Mouse (Mus musculus) hindbrain, embryonic 13.5 days (tissue): ENCODE measurements around the gene Trim40. TPM values are rescaled to one million over a fixed set of nuclear protein-coding genes. Genes with fewer than 3 reads are reported as not detected.
A peak's percentile ranks its signal among the peaks of the same experiment; 100 is the strongest.

Source experiments
- ATAC-seq: fragments of 200-750 bp; cut with Nextera tagmentation; 2 replicates; pipeline ENCODE4 v1.8.0; 2017; ENCODE audit warnings: moderate TSS enrichment; ENCODE audit not compliant: low FRiP score
- H3K27ac ChIP-seq: fragments of 300-500 bp; sonication (generic); 2 replicates; pipeline ENCODE4 v1.5.1; 2015; ENCODE audit warnings: inconsistent platforms, mild to moderate bottlenecking, moderate library complexity
- H3K27me3 ChIP-seq: fragments of 300-500 bp; sonication (generic); 2 replicates; pipeline ENCODE4 v1.6.1; 2015; ENCODE audit warnings: mild to moderate bottlenecking, inconsistent platforms
- H3K36me3 ChIP-seq: fragments of 300-500 bp; sonication (generic); 2 replicates; pipeline ENCODE4 v1.6.1; 2015; ENCODE audit warnings: mild to moderate bottlenecking, inconsistent platforms
- H3K4me1 ChIP-seq: fragments of 300-500 bp; sonication (generic); replicated peaks from 2 replicates; pipeline ENCODE4 v1.6.1; 2015; ENCODE audit warnings: inconsistent platforms
- H3K4me2 ChIP-seq: fragments of 300-500 bp; sonication (generic); 2 replicates; pipeline ENCODE4 v1.6.1; 2015; ENCODE audit warnings: inconsistent platforms, mild to moderate bottlenecking, moderate library complexity
- H3K4me3 ChIP-seq: fragments of 300-500 bp; sonication (generic); 2 replicates; pipeline ENCODE4 v1.5.1; 2015; ENCODE audit warnings: mild to moderate bottlenecking, inconsistent platforms
- H3K9ac ChIP-seq: fragments of 300-500 bp; sonication (generic); 2 replicates; pipeline ENCODE4 v1.6.1; 2015; ENCODE audit warnings: mild to moderate bottlenecking, inconsistent platforms
- H3K9me3 ChIP-seq: fragments of 300-500 bp; sonication (generic); 2 replicates; pipeline ENCODE4 v1.6.1; 2016; ENCODE audit warnings: inconsistent platforms
- WGBS: fragments of 180-500 bp; shearing (Covaris S2); methylation state at CpG from one replicate; pipeline ENCODE4 v1.1.7; 2015; 5-methylcytosine and 5-hydroxymethylcytosine counted together
- polyA plus RNA-seq: library from polyadenylated mRNA; unstranded; fragments of >200 nt; fragmentation: Nextera tagmentation; extraction: Ambion mirVana; gene quantifications from 2 replicates; pipeline ENCODE4 v1.2.1, GENCODE M21; 2015

Gene Trim40
- polyA plus RNA-seq, 1 experiment from 2014 or later: not detected

DNA sequence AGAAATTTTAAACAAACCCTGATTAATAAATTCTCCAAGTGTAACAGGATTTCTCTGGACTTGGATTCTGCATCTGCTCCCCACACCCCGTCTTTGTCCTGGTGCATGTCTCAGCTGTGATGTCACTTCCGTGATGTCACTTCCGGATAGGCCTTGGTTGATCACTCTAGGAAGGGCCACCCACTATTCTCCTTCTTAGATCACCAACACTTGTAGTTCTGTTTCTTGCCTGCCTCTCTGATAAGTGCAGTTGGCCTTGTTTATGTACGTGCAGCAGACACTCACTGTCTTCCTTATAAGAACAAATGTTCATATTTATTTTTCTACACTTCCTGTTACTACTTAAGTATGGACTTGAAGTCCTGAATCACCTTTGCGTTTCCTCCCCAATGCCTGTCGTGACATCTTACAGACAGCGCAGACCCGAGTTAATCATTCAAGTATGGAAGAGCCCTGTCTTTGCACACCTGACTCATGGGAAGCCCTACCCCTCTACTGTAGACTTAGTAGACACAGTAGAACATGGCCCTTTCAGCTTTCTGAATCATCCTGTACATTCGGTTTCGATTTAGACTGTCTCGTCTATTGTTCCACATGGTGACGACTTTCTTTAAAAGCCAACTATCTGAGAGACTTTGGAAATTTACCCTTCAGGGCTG, 4.7 kb downstream of the Trim40 start:
- no peak overlapping the region for H3K27ac ChIP-seq
- ATAC-seq: no peak
- no peak overlapping the region for H3K4me3 ChIP-seq
- H3K27me3 ChIP-seq: no peaks in the 10 kb centered on the region
- no peaks in the 10 kb centered on the region for H3K4me1 ChIP-seq
- WGBS: 92% methylated on average over 12 of the region's 12 CpGs
- H3K9ac ChIP-seq: no peak overlapping the region
- H3K4me2 ChIP-seq: no peak overlapping the region
- no peaks in the 10 kb centered on the region for H3K9me3 ChIP-seq
- no peaks in the 10 kb centered on the region for H3K36me3 ChIP-seq

DNA sequence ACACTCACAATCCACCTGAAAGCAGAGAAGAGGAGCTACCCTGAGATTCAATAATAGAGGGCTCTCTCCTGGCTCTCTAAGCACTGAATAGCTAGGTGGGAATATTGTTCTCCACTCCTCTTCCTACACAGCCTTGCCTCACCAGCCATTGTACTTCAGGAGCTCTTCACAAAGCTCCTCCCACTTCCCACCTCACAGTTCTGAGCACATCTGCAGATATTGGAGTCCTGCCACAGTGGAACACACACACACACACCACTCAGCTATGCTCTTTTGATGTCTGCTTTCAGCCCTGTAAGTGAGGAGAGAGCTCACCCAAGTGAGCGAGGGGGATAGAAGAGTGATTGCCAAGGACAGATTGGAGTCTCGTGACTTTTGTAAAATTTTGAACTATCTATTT, 6.6 kb downstream of the Trim40 start:
- ATAC-seq: no peak
- no peak overlapping the region for H3K4me2 ChIP-seq
- H3K27me3 ChIP-seq: no peaks in the 10 kb centered on the region
- 85% methylated on average over 2 of the region's 2 CpGs for WGBS
- H3K36me3 ChIP-seq: no peaks in the 10 kb centered on the region
- no peak overlapping the region for H3K4me3 ChIP-seq
- H3K4me1 ChIP-seq: no peaks in the 10 kb centered on the region
- no peaks in the 10 kb centered on the region for H3K9me3 ChIP-seq
- H3K27ac ChIP-seq: no peak overlapping the region
- no peak overlapping the region for H3K9ac ChIP-seq

DNA sequence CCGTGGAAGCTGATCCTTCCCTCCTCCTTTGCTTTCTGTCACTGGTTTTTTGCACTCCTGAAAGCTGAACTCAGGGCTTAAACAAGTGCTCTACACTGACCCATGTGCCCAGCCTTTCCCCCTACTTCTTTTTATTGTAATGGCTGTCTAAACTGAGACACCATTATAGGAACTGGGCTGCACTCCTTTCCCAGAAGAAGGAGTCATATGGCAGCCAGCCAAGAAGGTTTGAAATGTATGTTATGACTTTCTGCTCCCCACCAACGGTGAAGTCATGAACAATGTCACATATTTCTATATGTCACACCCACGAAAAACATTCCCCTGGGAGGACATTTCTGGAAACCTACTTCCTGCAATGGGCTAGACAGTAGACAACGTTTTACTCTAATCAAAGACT, 15.3 kb downstream of the Trim40 start:
- Histone ChIP-seq H3K9me3 (no peaks in the 10 kb centered on the region), H3K4me3 (no peak overlapping the region), H3K27ac (no peak overlapping the region), H3K9ac (no peak overlapping the region), H3K36me3 (no peaks in the 10 kb centered on the region), H3K4me1 (no peaks in the 10 kb centered on the region), H3K27me3 (0 out of 2 replicates have a peak, but pooled peaks cover 5% of the 10 kb centered on the region), H3K4me2 (no peak overlapping the region)
- WGBS: 70% methylated on average over 4 of the region's 4 CpGs
- no peak for ATAC-seq

DNA sequence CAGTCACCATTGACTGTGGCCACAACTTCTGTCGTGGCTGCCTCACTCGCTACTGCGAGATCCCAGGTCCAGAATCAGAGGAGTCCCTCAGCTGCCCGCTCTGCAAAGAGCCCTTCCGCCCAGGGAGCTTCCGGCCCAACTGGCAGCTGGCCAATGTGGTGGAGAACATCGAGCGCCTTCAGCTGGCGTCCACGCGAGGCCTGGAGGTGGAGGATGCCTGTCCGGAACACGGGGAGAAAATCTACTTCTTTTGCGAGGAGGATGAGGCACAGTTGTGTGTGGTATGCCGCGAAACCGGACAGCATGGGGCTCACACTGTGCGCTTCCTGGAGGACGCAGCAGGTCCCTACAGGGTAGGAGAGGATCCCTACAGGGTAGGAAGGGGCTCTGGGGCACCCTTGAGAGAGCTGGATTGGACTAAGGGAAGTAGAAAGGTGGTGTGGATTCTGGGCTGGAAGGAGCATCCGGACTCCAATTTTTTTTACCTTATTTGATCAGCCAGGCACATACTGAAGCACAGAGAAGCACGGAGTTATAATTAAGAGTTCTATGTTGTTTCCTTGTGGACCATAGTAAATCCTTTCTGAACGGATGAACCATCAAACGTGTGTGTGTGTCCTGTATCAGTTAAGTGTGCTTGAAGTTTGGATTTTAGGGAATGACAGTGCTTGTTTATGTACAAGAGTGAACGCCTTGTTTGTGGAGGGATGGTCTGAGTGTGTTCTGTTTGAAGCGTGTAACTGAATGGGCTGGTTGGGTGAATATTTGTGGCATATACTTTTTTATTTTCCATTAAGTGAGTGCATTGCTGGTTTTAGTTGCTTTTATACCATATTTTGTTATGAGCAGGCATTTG, 19.7 kb downstream of the Trim40 start:
- Histone ChIP-seq H3K4me1 (peaks cover 11% of the 10 kb centered on the region), H3K9me3 (no peaks in the 10 kb centered on the region), H3K4me3 (no peak overlapping the region), H3K4me2 (no peak overlapping the region), H3K36me3 (no peaks in the 10 kb centered on the region), H3K27me3 (peaks cover 25% of the 10 kb centered on the region), H3K9ac (no peak overlapping the region), H3K27ac (no peak overlapping the region)
- no peak for ATAC-seq
- 80% methylated on average over 25 of the region's 25 CpGs for WGBS

DNA sequence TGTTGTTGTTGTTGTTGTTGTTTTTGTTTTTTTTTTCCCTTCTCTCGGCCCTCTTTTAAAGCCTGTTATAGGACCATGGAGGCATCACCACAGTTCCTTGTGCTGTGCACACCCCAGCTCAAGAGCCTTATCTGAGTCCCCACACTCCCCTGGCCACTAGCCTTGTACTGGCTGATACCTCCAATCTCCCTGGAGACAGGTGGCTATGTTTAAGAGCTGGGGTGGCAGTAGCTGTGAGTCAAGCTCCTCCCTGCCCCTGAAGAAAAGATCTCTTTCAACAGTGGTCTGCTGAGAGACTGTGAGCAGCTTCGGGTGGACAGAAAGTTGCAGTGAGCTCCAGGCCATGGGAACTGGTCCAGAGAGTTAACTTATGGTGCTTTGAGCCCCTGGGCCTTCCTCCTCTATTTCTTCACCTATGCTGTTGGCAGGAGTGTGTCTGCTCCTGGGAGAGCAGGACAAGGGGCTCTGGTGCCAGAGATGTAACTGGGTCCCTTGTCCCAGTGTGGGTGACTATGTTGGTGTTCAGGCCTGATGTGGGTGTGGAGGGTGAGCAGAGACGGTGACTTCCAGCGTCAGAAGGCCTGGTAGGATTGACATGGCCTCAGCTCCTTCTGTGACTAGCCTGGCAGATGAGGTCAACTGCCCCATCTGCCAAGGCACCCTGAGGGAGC, 20.5 kb downstream of the Trim40 start, which contains the start of gene Trim10:
Gene Trim10 (plus strand): TSS at position 291 of the 671 bp plus-strand sequence.
- WGBS: 80% methylated on average over 4 of the region's 4 CpGs
- no peaks in the 10 kb centered on the region for H3K9me3 ChIP-seq
- H3K27me3 ChIP-seq: peaks cover 25% of the 10 kb centered on the region
- H3K4me2 ChIP-seq: no peak within 1 kb of the TSS
- no peak within 1 kb of the TSS for H3K9ac ChIP-seq
- no peak for ATAC-seq
- H3K27ac ChIP-seq: no peak within 1 kb of the TSS
- no peak within 1 kb of the TSS for H3K4me3 ChIP-seq
- H3K36me3 ChIP-seq: no peaks in the 10 kb centered on the region
- H3K4me1 ChIP-seq: peaks cover 11% of the 10 kb centered on the region

DNA sequence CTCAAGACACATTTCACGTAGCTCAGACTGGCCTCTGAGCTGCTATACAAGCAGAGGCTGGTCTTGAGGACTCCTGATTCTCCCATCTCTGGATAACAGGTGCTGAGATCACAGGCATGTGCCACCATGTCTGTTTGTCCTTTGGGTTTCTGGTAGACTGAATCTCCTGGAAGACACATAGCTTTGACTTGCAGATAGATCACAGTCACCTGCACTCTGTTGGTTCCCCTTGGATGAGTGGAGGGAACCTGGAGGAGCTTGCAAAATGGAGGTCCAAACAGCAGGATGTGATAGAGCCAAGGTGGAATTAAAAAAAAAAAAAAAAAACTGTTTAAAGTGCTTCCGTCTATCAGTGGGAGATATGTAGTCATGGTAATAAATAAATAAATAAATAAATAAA, 21.1 kb downstream of the Trim40 start:
- H3K4me2 ChIP-seq: no peak overlapping the region
- H3K27ac ChIP-seq: no peak overlapping the region
- 89% methylated on average over 2 of the region's 2 CpGs for WGBS
- peaks cover 11% of the 10 kb centered on the region for H3K4me1 ChIP-seq
- ATAC-seq: no peak
- no peak overlapping the region for H3K9ac ChIP-seq
- H3K36me3 ChIP-seq: no peaks in the 10 kb centered on the region
- peaks cover 25% of the 10 kb centered on the region for H3K27me3 ChIP-seq
- H3K4me3 ChIP-seq: no peak overlapping the region
- no peaks in the 10 kb centered on the region for H3K9me3 ChIP-seq

DNA sequence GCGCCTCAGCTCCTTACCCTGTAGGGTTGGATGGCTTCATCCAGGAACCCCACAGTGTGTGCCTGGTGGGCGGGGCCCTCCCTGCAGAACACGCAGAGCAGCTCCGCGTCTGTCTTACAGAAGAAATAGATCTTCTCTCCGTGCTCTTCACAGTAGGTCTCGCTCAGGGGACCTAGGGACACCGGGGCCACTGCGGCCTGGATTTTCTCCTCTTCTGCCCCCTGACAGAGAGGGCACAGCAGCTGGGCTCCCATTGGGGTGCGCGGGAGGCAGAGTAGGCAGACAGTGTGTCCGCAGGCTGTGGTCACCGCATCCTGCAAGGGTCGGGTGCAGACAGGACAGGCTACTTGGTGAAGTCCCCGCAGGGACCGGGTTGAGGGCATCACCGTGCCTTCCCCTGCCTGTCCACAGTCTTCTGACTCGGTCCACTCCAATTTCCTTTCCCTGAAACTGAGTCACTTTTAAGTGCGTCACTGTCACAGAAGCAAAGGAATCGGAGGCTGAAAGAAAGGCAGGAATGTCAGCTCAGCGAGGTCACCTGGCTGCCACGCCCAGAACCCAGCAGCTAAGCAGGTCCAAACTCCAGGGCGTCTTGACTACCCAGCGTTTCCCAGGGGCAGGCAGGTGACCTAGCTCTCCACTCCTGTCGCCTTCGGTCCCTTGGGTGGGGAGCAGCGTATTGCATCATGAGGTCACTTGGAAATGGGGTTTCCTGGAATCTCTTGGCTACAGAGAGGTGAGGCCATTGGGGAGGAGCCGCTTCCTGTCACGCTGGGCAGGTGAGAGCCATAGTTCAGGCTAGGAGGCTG, 23.0 kb downstream of the Trim40 start, which contains the start of gene Trim15:
Gene Trim15 (minus strand): TSS at position 492 of the 809 bp plus-strand sequence.
- Histone ChIP-seq H3K4me3 (peak within 1 kb of the TSS; percentile 31), H3K27me3 (peaks cover 20% of the 10 kb centered on the region), H3K9ac (peak within 1 kb of the TSS; percentile 39), H3K27ac (no peak within 1 kb of the TSS), H3K9me3 (no peaks in the 10 kb centered on the region), H3K36me3 (no peaks in the 10 kb centered on the region), H3K4me1 (peaks cover 11% of the 10 kb centered on the region), H3K4me2 (peak within 1 kb of the TSS; percentile 53)
- 15% methylated on average over 29 of the region's 29 CpGs for WGBS
- peak; percentile 36; the same call in 1 of the 2 replicates for ATAC-seq

DNA sequence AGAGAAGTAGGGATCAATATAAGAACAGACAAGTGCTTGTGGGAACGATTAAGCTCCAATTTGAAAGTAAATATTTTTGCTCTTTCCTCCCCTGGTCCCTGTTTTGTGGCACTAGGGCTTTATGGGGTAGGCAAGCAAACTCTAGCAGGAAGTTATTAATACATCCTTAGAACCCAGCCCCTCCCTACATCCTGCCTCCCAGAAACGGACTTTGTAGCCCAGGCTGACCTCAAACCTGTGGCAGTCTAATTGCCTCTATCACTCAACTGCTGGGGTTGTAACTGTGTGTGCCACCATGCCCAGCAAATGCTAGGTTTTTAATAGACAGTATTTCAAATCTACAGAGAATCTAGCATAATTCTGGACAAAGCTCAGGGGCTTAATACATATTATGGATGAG, 28.2 kb downstream of the Trim40 start:
- Histone ChIP-seq H3K27ac (no peak overlapping the region), H3K4me1 (peaks cover 5% of the 10 kb centered on the region), H3K36me3 (peaks cover 37% of the 10 kb centered on the region), H3K4me2 (no peak overlapping the region), H3K9ac (no peak overlapping the region), H3K27me3 (peaks cover 9% of the 10 kb centered on the region; the same call in 1 of the 2 replicates), H3K9me3 (no peaks in the 10 kb centered on the region), H3K4me3 (no peak overlapping the region)
- no peak for ATAC-seq
- WGBS: 76% methylated on average over 2 of the region's 2 CpGs

DNA sequence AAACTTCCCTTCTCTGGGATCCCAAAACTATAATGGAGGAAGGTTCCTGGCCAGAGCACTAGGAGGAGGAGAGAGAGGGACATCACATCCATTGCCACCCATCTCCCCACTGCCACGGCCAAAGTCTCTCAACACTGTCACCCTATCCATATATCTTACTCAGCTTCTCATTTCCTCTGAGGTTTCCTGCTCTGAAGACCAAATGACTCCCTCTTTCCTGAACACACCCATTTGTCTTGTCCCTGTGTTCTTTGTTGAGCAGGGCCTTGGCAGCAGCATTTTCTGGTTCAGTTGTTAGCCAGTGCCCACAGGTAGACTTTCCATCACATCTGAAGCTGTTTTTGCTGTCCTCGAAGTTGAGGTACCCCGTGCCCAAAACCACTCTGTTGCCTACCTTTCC, 31.7 kb downstream of the Trim40 start:
- Histone ChIP-seq H3K27ac (no peak overlapping the region), H3K9ac (no peak overlapping the region), H3K4me3 (no peak overlapping the region), H3K9me3 (no peaks in the 10 kb centered on the region), H3K27me3 (no peaks in the 10 kb centered on the region), H3K4me1 (no peaks in the 10 kb centered on the region), H3K4me2 (no peak overlapping the region), H3K36me3 (peaks cover 72% of the 10 kb centered on the region)
- no peak for ATAC-seq
- 91% methylated on average over 3 of the region's 3 CpGs for WGBS

DNA sequence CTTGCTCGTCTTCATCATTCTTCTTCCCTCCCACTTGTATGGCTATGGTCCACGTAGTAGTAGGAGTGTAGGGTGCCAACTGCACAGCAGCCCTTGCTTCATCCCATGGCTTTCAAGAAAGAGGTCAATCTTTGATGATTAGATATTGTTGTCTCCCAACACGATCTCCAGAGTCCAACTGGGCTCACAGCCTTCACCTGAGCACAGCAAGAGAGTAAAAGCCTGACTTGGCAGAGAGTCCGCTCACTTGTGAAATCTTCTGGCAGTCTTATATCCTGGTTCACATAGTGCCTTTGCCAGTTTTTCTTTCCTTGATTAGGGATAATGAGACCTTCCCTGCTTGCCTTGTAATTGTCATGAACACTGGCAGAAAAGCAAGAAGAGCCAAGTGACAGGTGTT, 33.7 kb downstream of the Trim40 start:
- Histone ChIP-seq H3K4me3 (no peak overlapping the region), H3K27ac (no peak overlapping the region), H3K9ac (no peak overlapping the region), H3K27me3 (no peaks in the 10 kb centered on the region), H3K9me3 (no peaks in the 10 kb centered on the region), H3K4me2 (no peak overlapping the region), H3K36me3 (peaks cover 91% of the 10 kb centered on the region), H3K4me1 (no peaks in the 10 kb centered on the region)
- 94% methylated on average over 4 of the region's 4 CpGs for WGBS
- ATAC-seq: no peak

DNA sequence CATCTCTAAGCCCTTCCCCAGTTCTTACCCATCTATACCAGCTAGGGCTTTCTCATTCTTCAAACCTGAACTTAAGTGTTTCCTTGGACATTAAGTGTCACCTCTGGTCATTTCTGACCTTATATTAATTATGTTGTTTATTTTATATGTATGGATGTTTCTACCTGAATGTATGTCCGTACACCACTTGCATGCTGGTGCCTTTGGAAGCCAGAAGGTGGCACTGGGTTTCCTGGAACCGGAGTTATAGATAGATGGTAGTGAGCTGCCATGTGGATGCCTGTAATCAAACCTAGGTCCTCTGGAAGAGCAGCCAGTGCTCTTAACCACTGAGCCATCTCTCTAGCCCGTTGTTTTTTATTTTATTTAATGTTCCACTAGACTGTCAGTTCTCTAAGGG, 34.4 kb downstream of the Trim40 start:
- H3K27me3 ChIP-seq: no peaks in the 10 kb centered on the region

More for the DNA sequence above, 34.4 kb downstream of the Trim40 start:
- WGBS: 93% methylated on average over 3 of the region's 3 CpGs
- Histone ChIP-seq H3K9me3 (no peaks in the 10 kb centered on the region), H3K9ac (no peak overlapping the region), H3K4me1 (no peaks in the 10 kb centered on the region), H3K27ac (no peak overlapping the region), H3K36me3 (peaks cover 99% of the 10 kb centered on the region), H3K4me2 (no peak overlapping the region), H3K4me3 (no peak overlapping the region)
- no peak for ATAC-seq
